Mouse (Mus musculus) layer of hippocampus, adult 2 months (tissue): ENCODE data around the gene Sncb. TPM values are rescaled to one million over a fixed set of nuclear protein-coding genes. Genes with fewer than 3 reads are reported as not detected.

Source experiments
- DNase-seq, 2 experiments: peaks; one replicate each; pipeline ENCODE4 v3.0.0; 2022; ENCODE audit warnings: low spot score in 2 of 2
- H3K27ac ChIP-seq: fragments of 200-600 bp; 2 replicates; pipeline ENCODE4 v1.8.1; 2022
- H3K4me3 ChIP-seq: fragments of 200-600 bp; 2 replicates; pipeline ENCODE4 v1.8.1; 2022; ENCODE audit warnings: mild to moderate bottlenecking
- CTCF ChIP-seq: fragments of 200-600 bp; conservative IDR thresholded peaks from 2 replicates; pipeline ENCODE4 v1.8.1; 2022; ENCODE audit warnings: antibody characterized with exemption, mild to moderate bottlenecking, moderate library complexity
- long read RNA-seq, 2 experiments: library from polyadenylated mRNA; stranded (forward); transcript quantifications; one replicate each; pipeline ENCODE4 v2.0.0; 2021; ENCODE audit warnings: borderline mapping rate in 2 of 2
- total RNA-seq, 2 experiments: library from RNA; stranded (reverse); gene quantifications; 2 replicates each; pipeline ENCODE4 v1.2.3; 2021

The Sncb gene
- 100 to 1,000 TPM; 655 to 657 TPM for total RNA-seq
- long read RNA-seq, experiment 1, transcript Sncb-204 (4 exons, 469 nt): minor isoform, 5 of 232 reads
- long read RNA-seq, experiment 1, transcript Sncb-201 (6 exons, 1,351 nt): major isoform, 173 of 232 reads
- long read RNA-seq, experiment 1, partial matches to known transcripts: 14 of 232 reads
- long read RNA-seq, experiment 1, other reads (novel, unspliced or antisense): 40 of 232 reads
- long read RNA-seq, experiment 2, transcript Sncb-201 (6 exons, 1,351 nt): major isoform, 246 of 291 reads
- long read RNA-seq, experiment 2, partial matches to known transcripts: 26 of 291 reads
- long read RNA-seq, experiment 2, other reads (novel, unspliced or antisense): 13 of 291 reads

DNA sequence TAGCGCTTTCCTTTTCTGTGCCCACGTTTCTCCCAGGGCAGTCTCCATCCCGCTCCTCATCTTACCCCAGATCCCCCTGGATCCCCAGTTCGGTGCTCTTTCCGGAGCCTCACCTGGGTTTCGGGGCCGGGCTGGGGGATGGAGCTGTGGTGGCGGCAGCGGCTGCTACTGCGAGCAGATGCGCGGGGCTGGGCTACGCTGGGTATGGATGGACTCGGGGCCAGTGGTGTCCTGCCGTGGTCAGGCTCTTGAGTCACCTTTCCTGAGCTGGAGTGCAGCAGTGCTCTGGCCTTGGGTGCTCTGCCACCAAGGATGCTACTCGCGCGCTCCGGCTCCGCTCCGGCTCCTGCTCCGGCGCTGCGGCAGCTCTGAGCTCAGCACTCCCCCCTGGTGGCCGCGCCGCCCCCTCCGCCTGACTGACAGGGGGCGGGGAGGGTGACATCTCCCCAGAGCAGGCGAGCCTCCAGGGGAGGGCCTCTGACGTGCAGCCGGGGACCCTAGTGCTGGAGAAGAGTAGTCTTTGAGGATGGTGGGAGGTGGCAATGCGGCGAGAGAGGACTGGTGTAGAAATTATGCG is at the start of gene Sncb:
Gene Sncb, minus strand, starts transcription at position 404 of the 577 bp plus-strand sequence.
- peak; percentile 89 to 90 for DNase-seq
- TF ChIP-seq CTCF: peak; percentile 94
- Histone ChIP-seq H3K27ac (peak within 1 kb of the TSS; percentile 96), H3K4me3 (peak within 1 kb of the TSS; percentile 70)

GRCm38 (mm10) chr13:54813381-54813780 is 47.0 kb upstream of the Sncb start:
- no peak for DNase-seq
- no peak for TF ChIP-seq CTCF
- no peak overlapping the region for H3K27ac ChIP-seq

DNA sequence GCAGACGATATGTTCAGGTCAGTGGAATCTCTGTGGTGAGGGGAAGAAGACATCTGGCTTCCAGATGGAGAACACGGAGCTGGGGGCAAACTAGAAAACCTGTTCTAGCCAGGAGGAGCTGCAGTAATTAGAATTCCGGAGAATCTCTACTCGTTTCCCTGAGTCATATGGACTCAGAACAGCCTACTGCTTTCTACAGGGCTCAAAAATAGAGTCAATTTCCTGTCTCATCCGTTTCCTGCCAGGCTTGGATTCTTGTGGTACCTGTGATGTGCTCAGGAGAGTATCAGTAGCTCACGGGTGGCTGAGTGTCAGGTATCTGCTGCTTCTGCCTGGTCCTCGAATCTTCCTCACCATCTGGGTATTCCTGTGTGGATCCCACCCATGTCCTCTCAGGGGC is 45.1 kb upstream of the Sncb start:
- H3K4me3 ChIP-seq: no peak overlapping the region
- no peak for DNase-seq
- peak overlapping the region; percentile 23; the same call in 1 of the 2 replicates for H3K27ac ChIP-seq
- no peak for TF ChIP-seq CTCF

More at GRCm38 (mm10) chr13:54813381-54813780, 47.0 kb upstream of the Sncb start:
- no peak overlapping the region for H3K4me3 ChIP-seq

GRCm38 (mm10) chr13:54808067-54808466 is 41.7 kb upstream of the Sncb start:
- Histone ChIP-seq H3K27ac (peak overlapping the region; percentile 65; the same call in 1 of the 2 replicates), H3K4me3 (no peak overlapping the region)
- DNase-seq: no peak
- no peak for TF ChIP-seq CTCF

- no peak overlapping the region for H3K27ac ChIP-seq
- no peak for TF ChIP-seq CTCF
These were observed 40.1 kb upstream of the Sncb start for GRCm38 (mm10) chr13:54806434-54806976.

DNA sequence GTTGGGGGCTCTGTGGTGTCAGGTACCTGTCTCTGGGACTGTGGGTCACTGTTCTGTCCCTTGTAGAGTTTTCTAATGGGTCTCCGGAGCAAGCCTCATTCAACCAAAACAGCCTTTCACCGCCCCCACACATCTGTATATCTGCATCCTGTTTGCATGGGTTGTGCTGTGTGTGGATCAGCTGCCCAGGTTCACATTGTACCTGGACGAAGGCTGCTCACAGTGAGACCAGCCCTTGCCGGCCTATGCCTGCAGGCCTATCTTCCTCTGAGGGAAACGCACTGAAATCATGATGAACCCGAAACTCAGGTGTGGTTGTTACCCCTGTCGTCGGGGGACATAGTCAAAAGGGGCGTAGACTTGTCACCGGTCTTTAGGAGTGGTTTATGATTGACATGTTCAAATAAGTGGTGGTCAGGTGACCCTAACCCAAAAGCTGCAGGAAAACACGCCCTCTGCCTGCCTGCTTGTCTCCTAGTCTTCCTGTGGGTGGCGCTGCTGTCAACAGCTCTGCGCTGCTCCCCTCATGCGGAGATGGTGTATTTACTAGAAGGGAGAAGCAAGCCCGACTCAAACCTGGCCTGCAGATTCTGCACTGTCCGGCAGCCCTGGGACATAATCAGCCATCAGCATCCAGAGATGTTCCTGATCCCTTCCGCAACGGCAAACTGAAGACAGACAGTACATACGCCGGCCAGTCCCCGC is 38.9 kb upstream of the Sncb start:
- Histone ChIP-seq H3K27ac (no peak overlapping the region), H3K4me3 (no peak overlapping the region)
- peak; percentile 90 for TF ChIP-seq CTCF
- peak in 1 of 2 experiments; percentile 73 for DNase-seq

More at GRCm38 (mm10) chr13:54806434-54806976, 40.1 kb upstream of the Sncb start:
- DNase-seq: no peak
- H3K4me3 ChIP-seq: no peak overlapping the region

DNA sequence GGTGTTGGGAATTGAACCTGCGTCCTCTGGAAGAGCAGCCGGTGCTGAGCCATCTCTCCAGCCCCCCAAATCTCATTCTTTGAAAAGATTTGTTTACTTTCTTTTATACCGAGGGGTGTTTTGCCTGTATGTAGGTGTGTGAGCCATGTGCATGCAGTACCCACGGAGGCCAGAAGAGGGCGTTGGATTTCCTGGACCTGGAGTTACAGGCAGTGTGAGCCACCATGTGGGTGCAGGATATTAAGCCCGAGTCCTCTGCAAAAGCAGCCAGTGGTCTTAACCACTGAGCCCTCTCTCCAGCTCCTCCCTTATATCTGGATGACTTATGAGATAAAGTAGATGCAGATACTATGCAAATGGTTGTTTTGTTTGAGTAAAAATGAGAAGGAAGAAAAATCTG is 36.6 kb upstream of the Sncb start:
- Histone ChIP-seq H3K27ac (no peak overlapping the region), H3K4me3 (no peak overlapping the region)
- DNase-seq: no peak
- peak; percentile 69 for TF ChIP-seq CTCF

DNA sequence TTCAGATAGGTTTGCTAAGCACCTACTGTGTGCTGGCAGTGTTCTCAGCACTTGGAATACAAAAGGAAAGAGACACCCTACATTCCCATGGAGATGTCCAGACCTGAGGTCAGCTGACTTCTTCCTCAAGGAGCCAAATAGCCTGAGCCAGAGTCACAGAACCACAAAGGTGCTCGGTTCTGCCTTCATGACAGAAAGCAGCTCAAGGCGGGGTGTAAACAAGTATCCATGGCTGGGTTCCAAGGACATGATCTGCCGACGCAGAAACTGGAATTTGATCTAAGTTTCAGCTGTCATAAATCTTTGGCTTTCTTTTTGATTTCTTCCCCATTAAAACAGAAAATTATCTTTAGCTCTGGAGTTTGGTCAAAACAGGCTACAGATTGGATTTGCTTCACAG is 33.8 kb upstream of the Sncb start:
- TF ChIP-seq CTCF: no peak
- Histone ChIP-seq H3K4me3 (no peak overlapping the region), H3K27ac (peak overlapping the region; percentile 90)
- DNase-seq: no peak

- TF ChIP-seq CTCF: peak; percentile 98
- H3K27ac ChIP-seq: peak overlapping the region; percentile 90
- DNase-seq: peak; percentile 82 to 90
- no peak overlapping the region; the same call in 1 of the 2 replicates for H3K4me3 ChIP-seq
These were observed 33.3 kb upstream of the Sncb start for GRCm38 (mm10) chr13:54799701-54800100.

DNA sequence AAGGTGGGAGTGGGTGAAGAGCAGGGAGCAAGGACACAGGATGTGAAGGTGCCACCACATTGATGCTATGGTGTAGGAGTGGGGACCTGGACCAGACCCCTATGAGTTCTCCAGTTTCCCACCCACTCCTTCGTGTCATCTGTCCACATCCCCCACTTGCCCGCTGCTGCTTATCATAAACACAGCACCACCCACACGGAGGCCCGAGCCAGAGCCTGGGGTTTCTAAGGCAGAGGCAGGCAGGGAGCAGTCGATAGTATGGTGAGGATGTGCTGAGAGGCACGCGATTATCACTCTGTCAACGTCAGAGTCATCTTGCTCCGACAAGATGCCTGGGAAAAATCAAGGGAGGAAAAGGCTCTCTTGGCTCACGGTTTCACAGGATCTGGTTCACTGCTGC is 32.3 kb upstream of the Sncb start:
- no peak overlapping the region for H3K4me3 ChIP-seq
- H3K27ac ChIP-seq: peak overlapping the region; percentile 90
- peak; percentile 65 to 78 for DNase-seq
- TF ChIP-seq CTCF: no peak

DNA sequence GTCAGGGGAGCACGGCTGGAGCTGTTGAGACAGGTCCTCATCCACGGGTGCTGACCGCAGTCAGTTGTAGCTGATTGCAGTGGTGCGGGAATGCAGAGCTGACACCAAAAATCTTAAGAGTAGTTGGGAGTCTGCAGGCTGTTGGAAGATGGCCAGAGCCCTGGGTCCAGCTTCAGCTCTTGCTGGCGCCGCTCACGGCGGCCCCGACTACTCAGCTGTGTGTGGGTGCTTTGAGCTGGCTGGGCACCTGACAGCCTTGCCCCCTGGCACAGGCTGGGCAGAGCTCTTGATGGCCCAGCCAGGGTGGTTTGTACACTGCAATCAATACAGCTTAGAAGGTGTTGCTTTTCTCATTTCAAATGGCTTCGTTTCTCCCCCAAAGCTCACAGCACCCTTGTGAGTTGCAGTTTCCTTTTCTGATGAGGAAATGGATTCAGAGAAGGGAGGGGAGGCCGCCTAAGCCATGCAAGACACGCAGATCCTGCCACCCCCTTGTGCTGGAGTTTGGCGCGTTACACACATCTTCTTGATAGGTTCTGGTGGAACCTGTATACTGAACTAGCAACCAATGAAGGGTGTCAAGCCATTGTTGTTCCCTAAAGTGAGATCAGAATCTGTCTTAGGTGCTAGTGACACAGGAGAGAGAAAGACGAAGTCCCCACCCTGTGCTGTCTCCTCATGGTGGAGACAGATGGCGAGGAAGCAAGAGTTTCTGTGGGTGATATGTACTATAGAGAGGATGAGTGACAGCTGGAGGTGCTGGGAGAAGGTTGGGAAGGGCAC is 31.7 kb upstream of the Sncb start:
- Histone ChIP-seq H3K4me3 (no peak overlapping the region), H3K27ac (peak overlapping the region; percentile 90)
- TF ChIP-seq CTCF: no peak
- DNase-seq: peak in 1 of 2 experiments; percentile 39

- peak in 1 of 2 experiments; percentile 63 for DNase-seq
- Histone ChIP-seq H3K27ac (peak overlapping the region; percentile 90), H3K4me3 (no peak overlapping the region)
- TF ChIP-seq CTCF: peak; percentile 92
These were observed 31.0 kb upstream of the Sncb start for GRCm38 (mm10) chr13:54797356-54797755.
